8 mouse cellular contexts compared by ENCODE assay signal in the genomic region with DNA sequence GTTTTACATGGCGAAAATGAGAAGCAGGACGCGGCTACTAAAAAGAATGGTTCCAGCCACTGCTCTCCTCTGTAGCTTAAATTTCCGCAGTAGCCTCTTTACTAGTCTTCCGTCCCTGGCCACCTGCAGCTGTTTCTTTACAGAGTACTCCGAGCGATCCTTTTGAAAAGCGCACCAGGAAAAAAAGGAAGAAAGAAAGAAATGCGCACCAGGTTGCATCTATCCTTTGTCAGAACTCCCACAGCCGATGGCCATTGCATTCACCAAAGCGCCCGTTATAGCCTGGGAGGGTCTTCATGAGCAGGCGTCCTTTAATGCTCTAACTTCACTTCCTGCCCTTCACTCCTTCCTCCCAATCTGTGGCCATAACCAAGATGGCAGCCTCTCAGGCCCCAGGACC. TPM values are rescaled to one million over a fixed set of nuclear protein-coding genes. Genes with fewer than 3 reads are reported as not detected.
DNase-seq lines count a peak whose midpoint lies in the region; ATAC-seq lines count a peak whose summit lies in the region.

A gene (minus strand): TSS at position 354 of the 400 bp plus-strand sequence.

- H3K9me3 ChIP-seq in forebrain, embryonic 13.5 days (replicated peaks): no peaks in the 10 kb centered on the region
- no peaks in the 10 kb centered on the region for H3K9me3 ChIP-seq in neural tube, embryonic 14.5 days (ENCODE audit: control insufficient read depth, low read length)

- WGBS in forebrain, embryonic 13.5 days: 2% methylated on average over 13 of the region's 13 CpGs
- 2% methylated on average over 13 of the region's 13 CpGs for WGBS in neural tube, embryonic 14.5 days

- H3K4me1 ChIP-seq in forebrain, embryonic 13.5 days: peaks cover 8% of the 10 kb centered on the region
- no peaks in the 10 kb centered on the region for H3K4me1 ChIP-seq in neural tube, embryonic 14.5 days (ENCODE audit: control insufficient read depth, insufficient read depth, low read length)

- no peaks in the 10 kb centered on the region for H3K36me3 ChIP-seq in forebrain, embryonic 13.5 days (ENCODE audit: poor library complexity, severe bottlenecking)
- no peaks in the 10 kb centered on the region for H3K36me3 ChIP-seq in neural tube, embryonic 14.5 days (ENCODE audit: control insufficient read depth, insufficient read depth, low read length)

- H3K27me3 ChIP-seq in forebrain, embryonic 13.5 days: peaks cover 31% of the 10 kb centered on the region
- no peaks in the 10 kb centered on the region for H3K27me3 ChIP-seq in neural tube, embryonic 14.5 days (ENCODE audit: control insufficient read depth, insufficient read depth, low read length)

- H3K27ac ChIP-seq in forebrain, embryonic 13.5 days: peak within 1 kb of the TSS; percentile 75
- H3K27ac ChIP-seq in neural tube, embryonic 14.5 days (ENCODE audit: low read depth, low read length): peak within 1 kb of the TSS; percentile 90

- H3K4me2 ChIP-seq in forebrain, embryonic 13.5 days: peak within 1 kb of the TSS; percentile 78
- H3K4me2 ChIP-seq in neural tube, embryonic 14.5 days (ENCODE audit: low read depth, low read length): peak within 1 kb of the TSS; percentile 73

- peak within 1 kb of the TSS; percentile 85 for H3K9ac ChIP-seq in forebrain, embryonic 13.5 days
- H3K9ac ChIP-seq in neural tube, embryonic 14.5 days (replicated peaks; ENCODE audit: low read depth, low read length): peak within 1 kb of the TSS; percentile 91

- H3K4me3 ChIP-seq in forebrain, embryonic 13.5 days: peak within 1 kb of the TSS; percentile 77
- H3K4me3 ChIP-seq in neural tube, embryonic 14.5 days (ENCODE audit: low read depth, low read length): peak within 1 kb of the TSS; percentile 78

- DNase-seq in left cerebral cortex, adult 18-20 months (ENCODE audit: low spot score in 2 of 2): no peak
- DNase-seq in left cerebral cortex, adult 9 months (ENCODE audit: low spot score in 2 of 2): no peak
- no peak for DNase-seq in left cerebral cortex, postnatal 14 days (ENCODE audit: low spot score in 2 of 2)
- no peak for DNase-seq in thymus, postnatal 25 days
- no peak for DNase-seq in frontal cortex, postnatal 36 days (ENCODE audit: low spot score in 2 of 2)
- DNase-seq in lung, adult 18-20 months: no peak

- ATAC-seq in forebrain, embryonic 13.5 days: no peak
- ATAC-seq in neural tube, embryonic 14.5 days (ENCODE audit: low read depth): no peak

- intact Hi-C loops in left cerebral cortex, postnatal 14 days (cut with DNase I): loop anchor here (5.0 kb wide), 2 partner anchors 51 to 176 kb away; a partner anchor contains a TSS

RNA-seq across cellular contexts. Expression of the gene that starts here (rescaled TPM):
- 100 to 1,000 TPM; 187 to 189 TPM for total RNA-seq in left cerebral cortex, adult 18-20 months (2021)
- polyA plus RNA-seq in forebrain, embryonic 13.5 days (2015; fragmentation: Nextera tagmentation; extraction: Ambion mirVana): 38.8 and 46.9 TPM in 2 replicates
- total RNA-seq in left cerebral cortex, postnatal 14 days (2021): 100 to 1,000 TPM; 129 to 131 TPM
- 152 and 182 TPM in 2 replicates for polyA plus RNA-seq in neural tube, embryonic 14.5 days (2014; fragmentation: Nextera tagmentation; extraction: Ambion mirVana)
